Mouse (Mus musculus): ENCODE results near the gene Bpifb6. TPM values are rescaled to one million over a fixed set of nuclear protein-coding genes. Genes with fewer than 3 reads are reported as not detected.

Bpifb6 gene
- 0.21 and 0.36 TPM in 2 replicates for polyA plus RNA-seq (2012; rRNA removed)

DNA sequence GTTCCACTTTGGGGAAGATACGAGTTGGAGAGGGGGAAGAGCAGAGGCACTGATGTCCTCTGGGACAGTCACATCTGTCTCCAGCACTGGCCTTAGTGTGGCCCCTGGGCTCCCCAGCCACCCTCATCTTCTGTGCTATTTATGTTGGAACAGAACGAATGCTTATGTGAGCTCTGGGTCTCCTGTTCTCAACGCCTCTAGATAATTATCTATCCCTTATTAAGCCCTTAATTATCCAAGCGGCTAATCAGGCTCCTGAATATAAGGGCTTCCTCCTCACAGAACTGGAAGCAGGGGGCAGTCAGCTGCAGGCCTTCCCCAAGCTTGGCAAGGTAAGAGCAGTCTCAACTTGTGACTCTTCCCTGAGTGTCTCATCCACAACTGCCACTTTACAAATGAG, at the start of gene Bpifb6:
Bpifb6 (plus strand) TSS at position 301 of the 400 bp plus-strand sequence.
- Histone ChIP-seq H3K4me1 (ENCODE audit: control insufficient read depth, insufficient read depth, low read length) (no peaks in the 10 kb centered on the region), H3K36me3 (ENCODE audit: control insufficient read depth, insufficient read depth, low read length) (no peaks in the 10 kb centered on the region), H3K4me3 (ENCODE audit: control insufficient read depth, low read depth, low read length) (no peak within 1 kb of the TSS), H3K27ac (ENCODE audit: control insufficient read depth, insufficient read depth, low read depth, low read length) (no peak within 1 kb of the TSS), H3K27me3 (ENCODE audit: control insufficient read depth, insufficient read depth, low read length) (no peaks in the 10 kb centered on the region)
- no peak for TF ChIP-seq POLR2A (IDR thresholded peaks at IDR 0.05; ENCODE audit: control insufficient read depth, low read depth, low read length)

DNA sequence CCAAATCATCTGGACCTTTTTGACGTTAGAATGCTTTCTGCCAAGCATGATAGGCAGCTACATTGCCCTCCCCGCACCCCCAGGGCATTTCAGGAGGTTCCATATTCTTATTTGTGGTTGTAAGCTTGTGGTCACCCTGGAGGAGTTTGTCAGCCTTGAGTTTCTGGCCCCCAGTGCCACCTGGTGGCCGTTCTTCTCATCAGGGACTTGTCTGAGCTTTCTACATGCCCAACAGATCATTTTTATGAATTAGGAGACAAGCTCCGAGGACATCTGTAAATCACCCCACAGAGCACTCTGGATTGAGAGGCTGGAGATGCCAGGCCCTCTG, 49.2 kb upstream of the Bpifb6 start:
- peak; percentile 23 for TF ChIP-seq CTCF (IDR thresholded peaks at IDR 0.05; ENCODE audit: control insufficient read depth, insufficient read depth, insufficient replicate concordance, low read depth, low read length)
- TF ChIP-seq POLR2A (IDR thresholded peaks at IDR 0.05; ENCODE audit: control insufficient read depth, low read depth, low read length), result no peak
- no peaks in the 10 kb centered on the region for H3K4me1 ChIP-seq (ENCODE audit: control insufficient read depth, insufficient read depth, low read length)
- no peak overlapping the region for H3K4me3 ChIP-seq (ENCODE audit: control insufficient read depth, low read depth, low read length)
- no peak overlapping the region for H3K27ac ChIP-seq (ENCODE audit: control insufficient read depth, insufficient read depth, low read depth, low read length)
- H3K27me3 ChIP-seq (ENCODE audit: control insufficient read depth, insufficient read depth, low read length), result no peaks in the 10 kb centered on the region
- no peaks in the 10 kb centered on the region for H3K36me3 ChIP-seq (ENCODE audit: control insufficient read depth, insufficient read depth, low read length)

DNA sequence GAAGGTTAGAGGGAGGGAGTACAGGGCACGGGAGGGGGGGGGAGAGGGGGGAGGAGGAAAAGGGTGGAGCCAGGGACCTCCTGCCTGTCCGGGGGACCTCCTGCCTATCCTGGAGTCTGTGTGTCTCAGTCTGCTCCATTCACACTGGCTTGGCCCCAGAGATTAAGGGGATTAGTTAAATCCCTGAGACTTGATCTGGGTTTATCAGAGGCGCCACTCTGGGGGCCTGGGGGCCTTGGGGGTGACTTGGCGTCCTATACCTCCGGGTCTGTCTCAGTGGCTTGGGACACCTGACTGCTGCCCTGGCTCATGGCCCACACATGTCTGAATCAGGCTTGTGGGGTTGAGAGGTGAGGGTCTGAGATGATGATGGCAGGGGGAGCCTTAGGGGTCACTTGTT, 46.6 kb upstream of the Bpifb6 start:
- H3K4me1 ChIP-seq (ENCODE audit: control insufficient read depth, insufficient read depth, low read length), result no peaks in the 10 kb centered on the region
- no peak for TF ChIP-seq POLR2A (IDR thresholded peaks at IDR 0.05; ENCODE audit: control insufficient read depth, low read depth, low read length)
- TF ChIP-seq CTCF (IDR thresholded peaks at IDR 0.05; ENCODE audit: control insufficient read depth, insufficient read depth, insufficient replicate concordance, low read depth, low read length), result no peak
- no peaks in the 10 kb centered on the region for H3K36me3 ChIP-seq (ENCODE audit: control insufficient read depth, insufficient read depth, low read length)
- no peaks in the 10 kb centered on the region for H3K27me3 ChIP-seq (ENCODE audit: control insufficient read depth, insufficient read depth, low read length)
- no peak overlapping the region for H3K27ac ChIP-seq (ENCODE audit: control insufficient read depth, insufficient read depth, low read depth, low read length)
- no peak overlapping the region for H3K4me3 ChIP-seq (ENCODE audit: control insufficient read depth, low read depth, low read length)

DNA sequence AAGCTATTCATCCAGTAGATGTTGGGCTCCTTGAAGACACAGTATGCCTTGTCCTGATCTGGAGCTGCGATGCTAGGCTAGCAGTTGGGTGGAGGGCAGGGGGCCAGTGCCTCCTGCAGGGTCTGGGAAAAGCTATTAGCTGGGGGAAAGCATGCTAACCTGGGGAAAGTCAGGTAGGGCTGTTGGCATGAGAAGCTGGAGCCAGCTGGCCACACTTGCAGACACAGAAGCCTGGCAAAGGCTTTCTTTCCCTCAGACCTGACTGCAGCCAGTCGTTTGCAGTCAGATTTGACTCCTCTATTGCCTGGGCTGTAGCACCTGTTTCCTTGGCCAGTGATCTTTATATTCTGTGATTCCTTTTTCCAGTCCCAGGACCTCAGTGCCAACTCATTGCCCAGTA, 40.6 kb upstream of the Bpifb6 start:
- no peaks in the 10 kb centered on the region for H3K36me3 ChIP-seq (ENCODE audit: control insufficient read depth, insufficient read depth, low read length)

DNA sequence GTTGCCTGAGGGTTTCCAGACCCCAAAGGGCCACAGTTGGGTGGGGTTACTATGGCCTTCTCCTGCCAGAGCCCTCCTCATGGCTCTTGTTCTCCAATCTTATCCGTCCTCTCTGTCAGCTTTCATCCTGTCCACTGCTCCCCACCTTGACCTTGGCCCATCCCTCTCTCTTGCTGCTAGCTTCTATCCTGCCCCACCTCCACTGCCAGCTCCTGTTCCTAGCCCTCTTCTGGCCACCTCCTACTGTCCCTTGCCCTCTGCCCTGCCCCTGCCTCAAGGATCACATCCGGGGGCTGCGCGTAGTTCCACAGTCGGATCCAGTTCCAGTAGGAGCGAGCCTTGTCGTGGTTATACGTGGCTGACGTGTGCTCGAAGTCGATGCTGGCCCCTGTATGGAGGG, 39.9 kb upstream of the Bpifb6 start:
- no peak for TF ChIP-seq POLR2A (IDR thresholded peaks at IDR 0.05; ENCODE audit: control insufficient read depth, low read depth, low read length)
- no peak for TF ChIP-seq CTCF (IDR thresholded peaks at IDR 0.05; ENCODE audit: control insufficient read depth, insufficient read depth, insufficient replicate concordance, low read depth, low read length)
- Histone ChIP-seq H3K36me3 (ENCODE audit: control insufficient read depth, insufficient read depth, low read length) (no peaks in the 10 kb centered on the region), H3K27ac (ENCODE audit: control insufficient read depth, insufficient read depth, low read depth, low read length) (no peak overlapping the region), H3K27me3 (ENCODE audit: control insufficient read depth, insufficient read depth, low read length) (no peaks in the 10 kb centered on the region), H3K4me3 (ENCODE audit: control insufficient read depth, low read depth, low read length) (no peak overlapping the region), H3K4me1 (ENCODE audit: control insufficient read depth, insufficient read depth, low read length) (no peaks in the 10 kb centered on the region)

More for the DNA sequence above, 40.6 kb upstream of the Bpifb6 start:
- H3K4me1 ChIP-seq (ENCODE audit: control insufficient read depth, insufficient read depth, low read length), result no peaks in the 10 kb centered on the region
- no peak overlapping the region for H3K4me3 ChIP-seq (ENCODE audit: control insufficient read depth, low read depth, low read length)
- no peak overlapping the region for H3K27ac ChIP-seq (ENCODE audit: control insufficient read depth, insufficient read depth, low read depth, low read length)
- TF ChIP-seq CTCF (IDR thresholded peaks at IDR 0.05; ENCODE audit: control insufficient read depth, insufficient read depth, insufficient replicate concordance, low read depth, low read length) (no peak), POLR2A (IDR thresholded peaks at IDR 0.05; ENCODE audit: control insufficient read depth, low read depth, low read length) (no peak)
- H3K27me3 ChIP-seq (ENCODE audit: control insufficient read depth, insufficient read depth, low read length), result no peaks in the 10 kb centered on the region

DNA sequence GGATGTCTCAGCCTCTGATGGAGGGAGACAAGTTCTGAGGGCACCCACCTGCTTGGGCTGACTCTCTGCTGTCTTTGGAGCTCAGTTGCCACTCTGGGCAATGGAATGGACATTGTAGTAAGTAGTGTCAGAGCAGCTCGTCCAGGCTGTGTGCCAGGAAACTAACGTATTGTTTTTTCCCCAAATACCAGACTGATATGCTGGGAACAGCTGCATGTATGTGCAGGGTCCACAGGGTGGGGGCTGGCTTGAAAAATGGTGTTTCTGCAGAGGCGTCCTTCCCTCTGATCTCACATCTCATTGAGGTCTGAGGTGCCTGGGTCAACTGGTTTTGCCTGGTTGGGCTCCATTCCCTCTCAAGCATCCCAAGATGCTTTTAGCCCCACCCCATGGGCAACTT, 39.5 kb upstream of the Bpifb6 start:
- H3K4me1 ChIP-seq (ENCODE audit: control insufficient read depth, insufficient read depth, low read length), result no peaks in the 10 kb centered on the region
- H3K27me3 ChIP-seq (ENCODE audit: control insufficient read depth, insufficient read depth, low read length), result no peaks in the 10 kb centered on the region
- no peak for TF ChIP-seq CTCF (IDR thresholded peaks at IDR 0.05; ENCODE audit: control insufficient read depth, insufficient read depth, insufficient replicate concordance, low read depth, low read length)
- no peak for TF ChIP-seq POLR2A (IDR thresholded peaks at IDR 0.05; ENCODE audit: control insufficient read depth, low read depth, low read length)
- no peak overlapping the region for H3K27ac ChIP-seq (ENCODE audit: control insufficient read depth, insufficient read depth, low read depth, low read length)
- H3K4me3 ChIP-seq (ENCODE audit: control insufficient read depth, low read depth, low read length), result no peak overlapping the region
- H3K36me3 ChIP-seq (ENCODE audit: control insufficient read depth, insufficient read depth, low read length), result no peaks in the 10 kb centered on the region

DNA sequence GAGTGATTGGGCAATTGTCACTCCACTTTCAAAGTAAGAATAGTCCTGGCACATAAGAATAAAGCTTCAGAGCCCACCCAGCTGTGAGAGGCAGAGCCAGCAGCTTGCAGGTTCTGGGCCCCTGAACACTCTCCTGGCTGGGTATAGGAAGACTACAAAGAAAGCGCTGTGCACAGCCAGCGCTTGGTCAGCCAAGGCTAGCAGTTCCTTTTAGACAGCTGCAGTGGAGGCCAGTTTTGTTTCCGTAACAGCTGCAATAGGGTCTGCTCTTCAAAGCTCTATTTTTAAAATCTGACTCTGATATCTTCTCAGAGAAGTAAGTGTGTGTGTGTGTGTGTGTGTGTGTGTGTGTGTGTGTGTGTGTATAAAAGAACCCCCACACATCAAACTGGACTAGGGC, 38.2 kb upstream of the Bpifb6 start:
- H3K4me1 ChIP-seq (ENCODE audit: control insufficient read depth, insufficient read depth, low read length), result no peaks in the 10 kb centered on the region
- H3K36me3 ChIP-seq (ENCODE audit: control insufficient read depth, insufficient read depth, low read length), result no peaks in the 10 kb centered on the region
- no peaks in the 10 kb centered on the region for H3K27me3 ChIP-seq (ENCODE audit: control insufficient read depth, insufficient read depth, low read length)
- no peak overlapping the region for H3K4me3 ChIP-seq (ENCODE audit: control insufficient read depth, low read depth, low read length)
- no peak for TF ChIP-seq CTCF (IDR thresholded peaks at IDR 0.05; ENCODE audit: control insufficient read depth, insufficient read depth, insufficient replicate concordance, low read depth, low read length)
- no peak for TF ChIP-seq POLR2A (IDR thresholded peaks at IDR 0.05; ENCODE audit: control insufficient read depth, low read depth, low read length)
- H3K27ac ChIP-seq (ENCODE audit: control insufficient read depth, insufficient read depth, low read depth, low read length), result no peak overlapping the region

DNA sequence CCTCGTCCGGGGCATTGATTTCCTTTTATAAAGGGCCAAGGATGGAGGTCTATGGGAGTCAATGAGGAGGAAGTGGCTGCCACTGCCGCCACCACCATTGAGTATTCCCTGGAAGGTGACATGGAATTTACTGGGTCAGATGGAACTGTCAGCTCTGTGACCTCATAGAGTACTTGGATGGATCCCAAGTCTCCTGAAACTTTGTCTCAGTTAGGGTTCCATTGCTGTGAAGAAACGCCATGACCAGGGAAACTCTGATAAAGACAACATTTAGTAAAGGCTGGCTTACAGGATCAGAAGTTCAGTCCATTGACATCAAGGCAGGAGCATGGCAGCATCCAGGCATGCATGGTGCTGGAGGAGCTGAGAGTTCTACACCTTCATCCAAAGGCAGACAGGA, 29.2 kb upstream of the Bpifb6 start, which contains the start of gene Sun5:
Sun5 (minus strand) TSS at position 101 of the 400 bp plus-strand sequence.
- TF ChIP-seq CTCF (IDR thresholded peaks at IDR 0.05; ENCODE audit: control insufficient read depth, insufficient read depth, insufficient replicate concordance, low read depth, low read length) (no peak), POLR2A (IDR thresholded peaks at IDR 0.05; ENCODE audit: control insufficient read depth, low read depth, low read length) (peak; percentile 28; the same call in 1 of the 2 replicates)
- no peaks in the 10 kb centered on the region for H3K27me3 ChIP-seq (ENCODE audit: control insufficient read depth, insufficient read depth, low read length)
- no peak within 1 kb of the TSS; the same call in none of the 2 replicates for H3K27ac ChIP-seq (ENCODE audit: control insufficient read depth, insufficient read depth, low read depth, low read length)
- peak within 1 kb of the TSS; percentile 83 for H3K4me3 ChIP-seq (ENCODE audit: control insufficient read depth, low read depth, low read length)
- no peaks in the 10 kb centered on the region for H3K36me3 ChIP-seq (ENCODE audit: control insufficient read depth, insufficient read depth, low read length)
- H3K4me1 ChIP-seq (ENCODE audit: control insufficient read depth, insufficient read depth, low read length), result no peaks in the 10 kb centered on the region

Data from testis, adult 2 months (tissue).